Mouse (Mus musculus) limb, embryonic 12.5 days (tissue): ENCODE data around the gene Slc35a3. TPM values are rescaled to one million over a fixed set of nuclear protein-coding genes. Genes with fewer than 3 reads are reported as not detected.

ENCODE experiments used
- ATAC-seq: fragments of 200-750 bp; cut with Nextera tagmentation; 2 replicates; pipeline ENCODE4 v1.8.0; 2017; ENCODE audit warnings: low read depth, moderate TSS enrichment; ENCODE audit not compliant: insufficient number of reproducible peaks, insufficient read depth, low FRiP score, low TSS enrichment
- H3K27ac ChIP-seq: fragments of 300-500 bp; sonication (generic); 2 replicates; pipeline ENCODE4 v1.5.1; 2016; ENCODE audit warnings: mild to moderate bottlenecking, moderate library complexity
- H3K27me3 ChIP-seq: fragments of 300-500 bp; sonication (generic); 2 replicates; pipeline ENCODE4 v1.6.1; 2016; ENCODE audit warnings: mild to moderate bottlenecking, moderate library complexity
- H3K36me3 ChIP-seq: fragments of 300-500 bp; sonication (generic); 2 replicates; pipeline ENCODE4 v1.6.1; 2016; ENCODE audit warnings: mild to moderate bottlenecking, moderate library complexity
- H3K4me1 ChIP-seq: fragments of 300-500 bp; sonication (generic); replicated peaks from 2 replicates; pipeline ENCODE4 v1.6.1; 2016
- H3K4me2 ChIP-seq: fragments of 300-500 bp; sonication (generic); 2 replicates; pipeline ENCODE4 v1.6.1; 2016; ENCODE audit warnings: mild to moderate bottlenecking, moderate library complexity
- H3K4me3 ChIP-seq: fragments of 300-500 bp; sonication (generic); replicated peaks from 2 replicates; pipeline ENCODE4 v1.5.1; 2016; ENCODE audit warnings: mild to moderate bottlenecking
- H3K9ac ChIP-seq: fragments of 300-500 bp; sonication (generic); replicated peaks from 2 replicates; pipeline ENCODE4 v1.6.1; 2016; ENCODE audit warnings: mild to moderate bottlenecking, moderate library complexity
- H3K9me3 ChIP-seq: fragments of 300-500 bp; sonication (generic); 2 replicates; pipeline ENCODE4 v1.6.1; 2016; ENCODE audit warnings: mild to moderate bottlenecking, moderate library complexity
- WGBS: fragments of 180-500 bp; shearing (Covaris S2); methylation state at CpG from one replicate; pipeline ENCODE4 v1.1.7; 2016; 5-methylcytosine and 5-hydroxymethylcytosine counted together
- polyA plus RNA-seq: library from polyadenylated mRNA; unstranded; fragments of >200 nt; fragmentation: Nextera tagmentation; extraction: Ambion mirVana; gene quantifications from 2 replicates; pipeline ENCODE4 v1.2.1, GENCODE M21; 2016

The Slc35a3 gene
- polyA plus RNA-seq, 1 experiment from 2014 or later: 11.3 TPM

- no peak overlapping the region for H3K27ac ChIP-seq
- no peak overlapping the region for H3K9ac ChIP-seq
- no peak overlapping the region for H3K4me2 ChIP-seq
- no peak for ATAC-seq
- peaks cover 94% of the 10 kb centered on the region for H3K36me3 ChIP-seq
- H3K9me3 ChIP-seq: no peaks in the 10 kb centered on the region
- H3K4me3 ChIP-seq: no peak overlapping the region
- H3K27me3 ChIP-seq: no peaks in the 10 kb centered on the region
- WGBS: 86% methylated on average over 9 of the region's 9 CpGs
- no peaks in the 10 kb centered on the region for H3K4me1 ChIP-seq
Observed at GRCm38 (mm10) chr3:116637693-116638476, 74.7 kb downstream of the Slc35a3 start.

GRCm38 (mm10) chr3:116635799-116636198 lies 76.8 kb downstream of the Slc35a3 start:
- no peak overlapping the region for H3K4me2 ChIP-seq
- H3K4me3 ChIP-seq: no peak overlapping the region
- H3K27ac ChIP-seq: no peak overlapping the region
- no peaks in the 10 kb centered on the region for H3K4me1 ChIP-seq
- H3K27me3 ChIP-seq: no peaks in the 10 kb centered on the region
- no peaks in the 10 kb centered on the region for H3K9me3 ChIP-seq
- peaks cover 91% of the 10 kb centered on the region for H3K36me3 ChIP-seq
- H3K9ac ChIP-seq: no peak overlapping the region
- ATAC-seq: no peak
- 73% methylated on average over 5 of the region's 5 CpGs for WGBS

- Histone ChIP-seq H3K4me2 (no peak overlapping the region), H3K9me3 (no peaks in the 10 kb centered on the region), H3K27ac (no peak overlapping the region), H3K4me3 (no peak overlapping the region), H3K36me3 (peaks cover 90% of the 10 kb centered on the region), H3K9ac (no peak overlapping the region), H3K27me3 (no peaks in the 10 kb centered on the region), H3K4me1 (no peaks in the 10 kb centered on the region)
- no peak for ATAC-seq
- 93% methylated on average over 8 of the region's 8 CpGs for WGBS
Observed at GRCm38 (mm10) chr3:116634853-116635252, 77.8 kb downstream of the Slc35a3 start.

GRCm38 (mm10) chr3:116634091-116634490 lies 78.5 kb downstream of the Slc35a3 start:
- no peak overlapping the region for H3K4me3 ChIP-seq
- H3K27me3 ChIP-seq: no peaks in the 10 kb centered on the region
- 94% methylated on average over 3 of the region's 3 CpGs for WGBS
- H3K9me3 ChIP-seq: no peaks in the 10 kb centered on the region
- ATAC-seq: no peak
- H3K9ac ChIP-seq: no peak overlapping the region
- no peak overlapping the region for H3K4me2 ChIP-seq
- peaks cover 87% of the 10 kb centered on the region for H3K36me3 ChIP-seq
- H3K27ac ChIP-seq: no peak overlapping the region
- H3K4me1 ChIP-seq: no peaks in the 10 kb centered on the region

- no peak overlapping the region for H3K4me2 ChIP-seq
- no peak overlapping the region for H3K4me3 ChIP-seq
- H3K36me3 ChIP-seq: peaks cover 84% of the 10 kb centered on the region
- no peak overlapping the region for H3K9ac ChIP-seq
- 96% methylated on average over 3 of the region's 3 CpGs for WGBS
- H3K27me3 ChIP-seq: no peaks in the 10 kb centered on the region
- no peak for ATAC-seq
- H3K4me1 ChIP-seq: no peaks in the 10 kb centered on the region
- no peak overlapping the region for H3K27ac ChIP-seq
- H3K9me3 ChIP-seq: no peaks in the 10 kb centered on the region
Observed at GRCm38 (mm10) chr3:116632971-116633370, 79.7 kb downstream of the Slc35a3 start.

- no peak overlapping the region for H3K4me3 ChIP-seq
- H3K9me3 ChIP-seq: no peaks in the 10 kb centered on the region
- H3K4me1 ChIP-seq: no peaks in the 10 kb centered on the region
- no peak for ATAC-seq
- WGBS: 77% methylated on average over 1 of the region's 1 CpGs
- no peak overlapping the region for H3K27ac ChIP-seq
- H3K9ac ChIP-seq: no peak overlapping the region
- H3K36me3 ChIP-seq: peaks cover 78% of the 10 kb centered on the region
- H3K4me2 ChIP-seq: no peak overlapping the region
- no peaks in the 10 kb centered on the region for H3K27me3 ChIP-seq
Observed at GRCm38 (mm10) chr3:116631459-116631858, 81.2 kb downstream of the Slc35a3 start.

- Histone ChIP-seq H3K36me3 (peaks cover 58% of the 10 kb centered on the region), H3K27ac (no peak overlapping the region), H3K4me3 (no peak overlapping the region), H3K9me3 (no peaks in the 10 kb centered on the region), H3K27me3 (no peaks in the 10 kb centered on the region), H3K9ac (no peak overlapping the region), H3K4me2 (no peak overlapping the region), H3K4me1 (no peaks in the 10 kb centered on the region)
- WGBS: 91% methylated on average over 7 of the region's 7 CpGs
- ATAC-seq: no peak
Observed at GRCm38 (mm10) chr3:116622641-116623040, 90.0 kb downstream of the Slc35a3 start.

- no peaks in the 10 kb centered on the region for H3K27me3 ChIP-seq
- H3K4me1 ChIP-seq: no peaks in the 10 kb centered on the region
- H3K9me3 ChIP-seq: no peaks in the 10 kb centered on the region
- H3K9ac ChIP-seq: no peak overlapping the region
- no peak for ATAC-seq
- H3K36me3 ChIP-seq: peaks cover 58% of the 10 kb centered on the region
- no peak overlapping the region for H3K27ac ChIP-seq
- H3K4me3 ChIP-seq: no peak overlapping the region
- no peak overlapping the region for H3K4me2 ChIP-seq
- 95% methylated on average over 7 of the region's 7 CpGs for WGBS
Observed at GRCm38 (mm10) chr3:116620636-116621370, 91.8 kb downstream of the Slc35a3 start.

Other genes with a start within 250 kb of the Slc35a3 start
- 81.4 and 89.9 TPM in 2 replicates for gene Rtca, start 204.6 kb downstream of the Slc35a3 start, polyA plus RNA-seq
- gene Dbt, start 199.8 kb downstream of the Slc35a3 start, polyA plus RNA-seq: 15.1 and 15.5 TPM in 2 replicates
- gene Lrrc39, start 149.9 kb downstream of the Slc35a3 start, polyA plus RNA-seq: 0.31 and 0.87 TPM in 2 replicates
- gene Sass6, start 117.8 kb downstream of the Slc35a3 start, polyA plus RNA-seq: 34.2 and 35.2 TPM in 2 replicates
- gene Trmt13, start 98.2 kb downstream of the Slc35a3 start, polyA plus RNA-seq: 34.1 and 38.8 TPM in 2 replicates
- 84.7 and 88.4 TPM in 2 replicates for gene Mfsd14a, start 50.2 kb downstream of the Slc35a3 start, polyA plus RNA-seq
- 0.61 TPM in 1 of 2 replicates, not detected in the other for gene Gm43191, start 31.6 kb downstream of the Slc35a3 start, polyA plus RNA-seq
- gene Agl, start 95.3 kb upstream of the Slc35a3 start, polyA plus RNA-seq: 16.3 and 16.4 TPM in 2 replicates
- 9.4 and 9.8 TPM in 2 replicates for gene Frrs1, start 146.6 kb upstream of the Slc35a3 start, polyA plus RNA-seq